Mouse (Mus musculus) liver, embryonic 13.5 days (tissue): ENCODE data around the gene Pde4dip. TPM values are rescaled to one million over a fixed set of nuclear protein-coding genes. Genes with fewer than 3 reads are reported as not detected.

Experiments
- ATAC-seq: fragments of 200-750 bp; cut with Nextera tagmentation; 2 replicates; pipeline ENCODE4 v1.8.0; 2017; ENCODE audit warnings: low read depth, mild to moderate bottlenecking, moderate number of reproducible peaks, moderate library complexity
- DNase-seq: peaks from one replicate; pipeline ENCODE4 v3.0.0; 2022
- H3K27ac ChIP-seq: fragments of 300-500 bp; sonication (generic); 2 replicates; pipeline ENCODE4 v1.5.1; 2015; ENCODE audit warnings: moderate library complexity, mild to moderate bottlenecking, inconsistent platforms
- H3K27me3 ChIP-seq: fragments of 300-500 bp; sonication (generic); 2 replicates; pipeline ENCODE4 v1.6.1; 2015; ENCODE audit warnings: mild to moderate bottlenecking, inconsistent platforms
- H3K36me3 ChIP-seq: fragments of 300-500 bp; sonication (generic); 2 replicates; pipeline ENCODE4 v1.6.1; 2015; ENCODE audit warnings: mild to moderate bottlenecking, inconsistent platforms
- H3K4me1 ChIP-seq: fragments of 300-500 bp; sonication (generic); replicated peaks from 2 replicates; pipeline ENCODE4 v1.6.1; 2015; ENCODE audit warnings: inconsistent platforms
- H3K4me2 ChIP-seq: fragments of 300-500 bp; sonication (generic); 2 replicates; pipeline ENCODE4 v1.6.1; 2015; ENCODE audit warnings: inconsistent platforms, mild to moderate bottlenecking, moderate library complexity
- H3K4me3 ChIP-seq: fragments of 300-500 bp; sonication (generic); replicated peaks from 2 replicates; pipeline ENCODE4 v1.5.1; 2015; ENCODE audit warnings: mild to moderate bottlenecking, inconsistent platforms
- H3K9ac ChIP-seq: fragments of 300-500 bp; sonication (generic); 2 replicates; pipeline ENCODE4 v1.6.1; 2015; ENCODE audit warnings: mild to moderate bottlenecking, inconsistent platforms
- H3K9me3 ChIP-seq: fragments of 300-500 bp; sonication (generic); replicated peaks from 2 replicates; pipeline ENCODE4 v1.6.1; 2016; ENCODE audit warnings: inconsistent platforms
- WGBS: fragments of 180-500 bp; shearing (Covaris S2); methylation state at CpG from one replicate; pipeline ENCODE4 v1.1.7; 2015; ENCODE audit not compliant: insufficient replicate concordance; 5-methylcytosine and 5-hydroxymethylcytosine counted together
- polyA plus RNA-seq: library from polyadenylated mRNA; unstranded; fragments of >200 nt; fragmentation: Nextera tagmentation; extraction: Ambion mirVana; gene quantifications from 2 replicates; pipeline ENCODE4 v1.2.1, GENCODE M21; 2015

Pde4dip gene
- polyA plus RNA-seq, 1 experiment from 2014 or later = 5.8 TPM

DNA sequence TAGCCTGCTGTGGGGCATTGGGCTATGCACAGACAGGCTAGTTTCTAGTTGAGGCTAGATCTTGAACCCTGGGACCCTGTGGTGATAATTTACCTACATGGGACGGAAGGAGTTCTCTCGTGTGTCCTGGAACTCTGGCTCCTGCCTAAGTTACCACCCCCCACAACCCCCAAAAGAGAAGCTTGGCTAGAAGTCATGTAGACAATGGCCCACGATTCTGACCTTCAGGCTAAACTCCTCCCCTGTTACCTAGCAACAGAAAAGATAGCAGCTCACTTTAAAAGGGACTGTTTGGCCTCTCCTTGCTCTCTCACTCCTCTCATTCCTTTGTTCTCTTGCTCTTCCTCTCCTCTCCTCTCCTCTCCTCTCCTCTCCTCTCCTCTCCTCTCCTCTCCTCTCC lies 69.5 kb downstream of the Pde4dip start:
- 37% methylated on average over 3 of the region's 3 CpGs for WGBS
- 0 out of 2 replicates have a peak, but pooled peaks have one; percentile 20 for ATAC-seq

DNA sequence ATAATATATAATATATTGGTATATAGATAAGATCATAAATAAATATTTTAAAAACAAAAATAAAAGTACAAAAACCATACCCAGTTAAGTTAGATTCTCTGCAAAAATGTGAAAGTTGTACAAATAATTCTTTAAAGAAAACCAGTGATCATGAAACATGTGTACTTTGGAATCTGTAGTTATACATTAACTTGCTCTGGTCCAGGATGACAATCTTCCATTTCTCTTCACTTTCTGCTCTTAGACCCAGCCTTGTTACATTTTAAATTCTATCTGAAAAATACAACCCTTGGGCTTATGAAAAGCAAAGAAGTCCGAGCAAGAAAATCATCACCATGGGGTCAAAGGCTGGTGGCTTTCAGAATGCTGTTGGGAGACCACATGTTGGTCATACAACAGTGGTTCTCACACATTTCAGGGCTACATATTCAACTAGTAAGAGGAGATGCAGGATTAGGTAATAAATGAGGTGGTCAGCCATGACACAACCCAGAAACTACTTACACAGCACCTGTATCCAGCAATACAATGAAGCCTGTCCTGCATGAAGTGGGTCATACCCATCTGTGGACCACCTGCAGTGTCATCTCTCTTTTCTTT lies 70.0 kb downstream of the Pde4dip start:
- peaks cover 8% of the 10 kb centered on the region for H3K27me3 ChIP-seq
- no peak overlapping the region for H3K4me2 ChIP-seq
- H3K9ac ChIP-seq = no peak overlapping the region
- DNase-seq (no peak), ATAC-seq (no peak)
- H3K4me3 ChIP-seq = no peak overlapping the region
- H3K36me3 ChIP-seq = no peaks in the 10 kb centered on the region
- 0 out of 2 replicates have a peak, but pooled peaks cover 2% of the 10 kb centered on the region for H3K4me1 ChIP-seq
- 49% methylated on average over 1 of the region's 1 CpGs for WGBS
- H3K9me3 ChIP-seq = no peaks in the 10 kb centered on the region
- H3K27ac ChIP-seq = peak overlapping the region; percentile 69

More for the DNA sequence above, 69.5 kb downstream of the Pde4dip start:
- Histone ChIP-seq H3K4me2 (no peak overlapping the region), H3K4me1 (peaks cover 2% of the 10 kb centered on the region; the same call in 1 of the 2 replicates), H3K36me3 (no peaks in the 10 kb centered on the region), H3K4me3 (no peak overlapping the region), H3K27me3 (peaks cover 14% of the 10 kb centered on the region), H3K9me3 (no peaks in the 10 kb centered on the region), H3K27ac (peak overlapping the region; percentile 69), H3K9ac (no peak overlapping the region)
- DNase-seq = no peak

DNA sequence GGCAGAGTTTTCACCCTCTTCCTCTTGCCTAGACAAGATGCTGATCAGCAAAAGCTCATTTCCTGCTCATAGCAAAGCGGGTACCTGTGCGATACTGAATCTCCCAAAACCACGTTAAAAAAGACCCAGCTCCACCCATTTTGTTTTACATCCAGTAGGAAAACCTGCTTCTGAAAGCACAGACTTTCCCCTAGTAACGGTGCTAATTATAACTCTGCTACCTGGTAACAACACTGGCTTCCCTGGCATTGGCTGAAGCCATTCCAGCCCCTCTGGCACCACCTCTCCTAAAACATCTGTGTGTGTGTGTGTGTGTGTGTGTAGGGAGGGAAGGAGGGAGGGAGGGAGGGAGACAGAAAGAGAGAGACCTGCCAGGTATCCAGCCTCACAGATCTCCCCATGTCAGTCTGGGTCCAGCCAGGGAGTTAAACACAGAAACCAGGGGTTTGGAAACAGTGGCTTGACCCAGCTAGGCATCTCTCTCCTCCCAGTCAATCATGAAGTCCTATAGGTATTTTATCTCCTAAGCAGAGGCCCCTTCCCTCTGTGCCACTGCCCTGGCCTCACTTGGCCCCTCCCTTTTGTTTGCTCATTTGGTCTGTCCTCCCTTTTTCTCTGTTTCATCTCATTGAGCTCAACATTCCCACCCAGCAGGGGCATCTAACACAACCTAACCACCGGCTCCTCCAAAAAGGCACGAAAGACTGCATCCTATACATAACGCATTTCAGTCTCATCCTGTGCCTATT lies 76.7 kb downstream of the Pde4dip start:
- peak; percentile 31; the same call in 1 of the 2 replicates for ATAC-seq

DNA sequence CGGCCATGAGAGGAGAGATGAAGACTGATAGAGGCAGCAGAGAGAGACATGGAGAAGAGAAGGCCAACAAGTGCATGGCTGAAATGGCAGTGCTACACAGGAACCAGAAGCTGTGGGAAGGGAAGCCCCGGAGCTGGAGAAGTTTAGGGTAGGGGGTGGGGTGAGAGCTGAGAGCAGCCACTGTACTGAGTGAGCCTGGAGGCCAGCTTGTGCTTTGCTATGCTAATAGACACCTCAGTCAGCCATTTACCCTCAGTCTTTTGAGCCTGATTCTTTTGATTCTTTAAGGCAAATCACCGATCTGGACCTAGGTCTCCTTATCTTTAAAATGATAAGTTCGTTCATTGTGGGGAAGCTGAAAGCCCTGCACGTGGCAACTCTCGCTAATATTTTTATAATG lies 77.3 kb downstream of the Pde4dip start:
- Histone ChIP-seq H3K9me3 (no peaks in the 10 kb centered on the region), H3K27ac (no peak overlapping the region), H3K4me3 (no peak overlapping the region), H3K4me1 (peaks cover 4% of the 10 kb centered on the region; the same call in 1 of the 2 replicates), H3K4me2 (no peak overlapping the region), H3K27me3 (no peaks in the 10 kb centered on the region), H3K36me3 (no peaks in the 10 kb centered on the region), H3K9ac (no peak overlapping the region)
- ATAC-seq (no peak), DNase-seq (no peak)
- 19% methylated on average over 6 of the region's 6 CpGs for WGBS

More for the DNA sequence above, 76.7 kb downstream of the Pde4dip start:
- H3K4me1 ChIP-seq = peaks cover 4% of the 10 kb centered on the region; the same call in 1 of the 2 replicates
- H3K4me2 ChIP-seq = no peak overlapping the region
- 31% methylated on average over 7 of the region's 7 CpGs for WGBS
- no peaks in the 10 kb centered on the region for H3K27me3 ChIP-seq
- H3K4me3 ChIP-seq = no peak overlapping the region
- no peak for DNase-seq
- no peaks in the 10 kb centered on the region for H3K9me3 ChIP-seq
- H3K27ac ChIP-seq = no peak overlapping the region
- H3K9ac ChIP-seq = no peak overlapping the region
- H3K36me3 ChIP-seq = no peaks in the 10 kb centered on the region

DNA sequence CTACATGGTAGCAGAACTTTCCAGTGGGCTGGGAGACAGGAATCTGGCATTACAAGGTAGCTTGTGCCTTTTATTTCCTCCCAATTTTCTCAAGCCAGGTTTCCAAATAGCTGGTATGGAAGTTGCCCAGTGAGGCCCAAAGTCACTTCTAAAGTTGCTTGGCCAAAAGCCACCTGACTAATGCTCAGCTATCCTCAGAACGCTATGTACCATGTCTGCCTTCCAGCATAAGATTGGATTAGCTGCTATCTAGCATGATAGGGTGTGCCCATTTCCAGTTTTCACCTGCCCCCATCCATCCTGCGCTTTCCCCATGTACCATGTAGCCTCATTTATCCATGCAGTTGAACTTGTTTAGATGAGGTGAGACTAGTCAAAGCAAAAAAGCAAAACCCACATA lies 78.2 kb downstream of the Pde4dip start:
- Histone ChIP-seq H3K27ac (no peak overlapping the region), H3K9me3 (no peaks in the 10 kb centered on the region), H3K4me1 (peaks cover 2% of the 10 kb centered on the region; the same call in 1 of the 2 replicates), H3K36me3 (no peaks in the 10 kb centered on the region), H3K9ac (no peak overlapping the region), H3K27me3 (no peaks in the 10 kb centered on the region), H3K4me2 (no peak overlapping the region), H3K4me3 (no peak overlapping the region)
- WGBS = 61% methylated on average over 2 of the region's 2 CpGs
- DNase-seq = no peak
- ATAC-seq = no peak

DNA sequence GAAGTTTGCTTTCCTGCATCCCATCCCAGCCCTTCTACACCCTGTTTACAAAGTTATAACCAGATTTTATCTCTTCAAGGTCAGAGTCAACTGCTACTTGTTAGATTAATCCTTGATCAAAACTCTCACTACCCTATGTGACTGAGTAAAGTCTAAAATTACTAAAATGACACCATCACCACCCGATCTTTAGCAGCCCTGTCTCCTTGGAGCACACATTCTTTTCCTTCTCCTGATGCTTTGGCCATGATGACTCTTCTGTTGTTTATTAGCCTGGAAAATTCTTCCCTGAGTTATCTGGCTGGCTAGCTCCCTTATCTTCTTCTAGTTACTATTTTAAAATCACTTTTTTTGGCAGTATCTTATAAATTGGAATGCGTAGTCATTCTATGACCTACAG lies 82.9 kb downstream of the Pde4dip start:
- H3K27me3 ChIP-seq = no peaks in the 10 kb centered on the region
- no peaks in the 10 kb centered on the region for H3K36me3 ChIP-seq
- no peaks in the 10 kb centered on the region for H3K4me1 ChIP-seq
- ATAC-seq = no peak
- H3K4me3 ChIP-seq = no peak overlapping the region
- no peaks in the 10 kb centered on the region for H3K9me3 ChIP-seq
- no peak overlapping the region for H3K27ac ChIP-seq
- no peak overlapping the region for H3K4me2 ChIP-seq
- H3K9ac ChIP-seq = no peak overlapping the region
- no peak for DNase-seq
- 66% methylated on average over 2 of the region's 2 CpGs for WGBS

DNA sequence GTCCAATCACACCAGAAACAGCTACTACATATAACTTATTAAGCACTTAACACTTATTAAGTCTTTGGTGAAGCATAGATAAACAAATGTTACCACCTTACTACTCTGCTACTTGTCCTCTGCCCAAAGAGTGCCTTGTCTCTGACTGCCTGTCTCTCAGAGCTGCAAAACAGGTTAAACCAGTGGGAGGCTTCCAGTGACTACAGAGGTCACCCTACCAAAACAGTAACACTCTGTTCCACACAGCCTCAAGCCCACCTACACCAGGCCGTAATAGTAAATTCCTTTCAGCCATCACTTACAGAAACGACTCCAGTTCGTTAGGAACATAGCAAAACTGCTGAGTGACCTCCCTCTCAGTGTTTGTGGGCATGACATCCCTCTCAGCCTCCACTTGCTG lies 84.8 kb downstream of the Pde4dip start:
- no peaks in the 10 kb centered on the region for H3K36me3 ChIP-seq
- DNase-seq (no peak), ATAC-seq (no peak)
- H3K27me3 ChIP-seq = no peaks in the 10 kb centered on the region
- H3K4me1 ChIP-seq = no peaks in the 10 kb centered on the region
- H3K27ac ChIP-seq = no peak overlapping the region
- H3K4me3 ChIP-seq = no peak overlapping the region
- H3K9ac ChIP-seq = no peak overlapping the region
- no peak overlapping the region for H3K4me2 ChIP-seq
- 61% methylated on average over 3 of the region's 3 CpGs for WGBS
- no peaks in the 10 kb centered on the region for H3K9me3 ChIP-seq

DNA sequence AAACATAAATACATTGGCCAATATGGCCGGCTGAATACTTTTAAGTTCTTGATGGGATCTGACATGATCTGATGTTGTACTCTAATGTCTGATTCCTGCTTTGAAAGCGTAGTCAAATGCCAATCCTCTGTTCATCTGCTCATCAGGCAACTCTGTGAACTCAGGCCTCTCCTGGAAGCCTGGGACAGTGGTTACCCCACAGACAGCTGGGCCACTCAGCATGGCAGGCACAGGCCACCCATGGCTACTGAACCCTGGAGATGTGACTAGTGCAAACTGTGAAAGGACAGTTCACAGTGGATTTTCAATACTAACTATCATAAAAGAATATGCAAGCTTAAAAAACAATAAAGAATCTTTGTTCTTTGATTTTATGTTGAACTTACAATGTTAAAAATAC lies 85.6 kb downstream of the Pde4dip start:
- DNase-seq = no peak
- ATAC-seq = no peak
- 60% methylated on average over 2 of the region's 2 CpGs for WGBS
- Histone ChIP-seq H3K9me3 (no peaks in the 10 kb centered on the region), H3K27ac (no peak overlapping the region), H3K4me1 (no peaks in the 10 kb centered on the region), H3K4me3 (no peak overlapping the region), H3K9ac (no peak overlapping the region), H3K36me3 (no peaks in the 10 kb centered on the region), H3K27me3 (no peaks in the 10 kb centered on the region), H3K4me2 (no peak overlapping the region)

DNA sequence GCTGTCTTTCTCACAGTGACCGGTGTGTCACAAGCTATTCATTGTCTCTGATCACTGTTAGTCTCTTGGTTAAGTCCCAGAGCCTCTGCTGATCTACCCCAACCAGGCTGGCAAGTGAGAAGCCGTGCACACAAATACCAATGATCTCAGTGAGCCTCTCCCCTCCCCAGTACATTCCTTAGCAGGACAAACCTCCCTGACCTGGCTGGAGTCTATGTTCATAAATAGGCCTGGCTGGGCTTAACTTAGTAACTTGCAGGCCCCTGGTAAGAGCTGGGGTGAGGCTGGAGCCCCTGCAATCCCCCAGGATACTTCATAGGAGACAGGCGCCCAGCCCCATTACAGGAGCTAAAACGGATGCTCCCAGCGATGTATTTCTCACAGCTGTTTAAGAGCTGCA lies 86.2 kb downstream of the Pde4dip start:
- Histone ChIP-seq H3K27ac (no peak overlapping the region), H3K27me3 (no peaks in the 10 kb centered on the region), H3K9ac (no peak overlapping the region), H3K4me3 (no peak overlapping the region), H3K36me3 (no peaks in the 10 kb centered on the region), H3K4me2 (no peak overlapping the region), H3K9me3 (no peaks in the 10 kb centered on the region), H3K4me1 (no peaks in the 10 kb centered on the region)
- ATAC-seq = no peak
- no peak for DNase-seq
- whole genome bisulfite sequencing = 68% methylated on average over 5 of the region's 5 CpGs

DNA sequence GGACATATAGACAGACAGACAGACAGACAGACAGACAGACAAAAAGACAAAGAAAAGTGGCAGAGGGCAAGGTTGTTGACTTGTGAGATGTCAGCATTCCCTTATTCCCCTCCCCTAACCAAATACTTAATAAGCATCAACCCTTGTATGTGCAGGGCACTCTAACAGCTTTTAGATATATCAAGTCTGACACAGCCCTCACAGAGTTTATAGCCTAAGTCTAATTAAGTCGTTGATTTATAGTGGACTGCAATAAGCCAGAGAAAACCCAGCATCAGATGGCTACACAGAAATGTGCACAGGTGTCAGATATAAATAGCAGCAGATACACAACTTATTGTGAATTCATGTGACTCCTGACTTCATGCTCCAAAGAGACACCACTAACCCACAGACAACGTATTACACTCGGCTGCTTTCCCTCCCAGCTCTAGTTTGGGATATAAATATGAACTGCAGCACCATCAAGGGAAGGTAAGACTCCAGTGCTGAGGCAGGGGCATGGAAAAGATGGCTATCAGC lies 87.3 kb downstream of the Pde4dip start:
- no peak for DNase-seq
- WGBS = 75% methylated on average over 3 of the region's 3 CpGs

DNA sequence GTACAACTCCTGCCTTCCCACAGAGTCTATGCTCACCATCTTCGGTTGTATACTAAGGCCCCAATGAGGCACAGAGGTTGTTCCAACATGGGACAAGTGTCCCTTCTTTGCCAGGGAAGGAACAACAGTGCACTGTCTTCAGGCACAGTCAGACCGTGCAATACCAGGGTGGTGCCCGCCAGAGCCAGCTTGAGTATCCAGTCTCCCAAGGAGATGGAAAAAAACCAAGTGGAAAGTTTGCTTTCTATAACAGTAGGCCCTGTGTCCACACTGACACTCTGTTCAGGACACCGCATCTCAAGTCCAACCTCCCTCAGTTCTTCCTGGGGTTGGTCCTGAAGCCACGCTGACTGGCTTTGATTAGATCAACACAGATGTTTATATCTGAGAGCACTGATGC lies 87.8 kb downstream of the Pde4dip start:
- ATAC-seq (no peak), DNase-seq (no peak)
- Histone ChIP-seq H3K27ac (no peak overlapping the region), H3K9ac (no peak overlapping the region), H3K9me3 (no peaks in the 10 kb centered on the region), H3K4me1 (no peaks in the 10 kb centered on the region), H3K4me2 (no peak overlapping the region), H3K36me3 (no peaks in the 10 kb centered on the region), H3K4me3 (no peak overlapping the region), H3K27me3 (no peaks in the 10 kb centered on the region)
- WGBS = 70% methylated on average over 5 of the region's 5 CpGs

More for the DNA sequence above, 87.3 kb downstream of the Pde4dip start:
- no peak overlapping the region for H3K4me2 ChIP-seq
- H3K36me3 ChIP-seq = no peaks in the 10 kb centered on the region
- H3K9ac ChIP-seq = no peak overlapping the region
- H3K27me3 ChIP-seq = no peaks in the 10 kb centered on the region
- H3K9me3 ChIP-seq = no peaks in the 10 kb centered on the region
- no peak overlapping the region for H3K4me3 ChIP-seq
- ATAC-seq = no peak
- H3K4me1 ChIP-seq = no peaks in the 10 kb centered on the region
- H3K27ac ChIP-seq = no peak overlapping the region
